Mouse (Mus musculus): ENCODE measurements around the gene Astl. TPM values are rescaled to one million over a fixed set of nuclear protein-coding genes. Genes with fewer than 3 reads are reported as not detected.
"Not testable (repeated sequence)": the region's sequence is repeated elsewhere in the genome, so short reads cannot be mapped to it uniquely, and the experiment has no call there.

The Astl gene
- total RNA-seq (2021), result not detected
- long read RNA-seq, experiment 1, result 0 reads
- long read RNA-seq, experiment 2, result 0 reads

- no peak for DNase-seq (ENCODE audit: low spot score in 2 of 2)
Measured at GRCm38 (mm10) chr2:127338416-127338815, at the start of gene Astl. Astl (plus strand) TSS chr2:127338639.

GRCm38 (mm10) chr2:127292250-127292649 lies 46.2 kb upstream of the Astl start:
- DNase-seq (ENCODE audit: low spot score in 2 of 2), result no peak

DNA sequence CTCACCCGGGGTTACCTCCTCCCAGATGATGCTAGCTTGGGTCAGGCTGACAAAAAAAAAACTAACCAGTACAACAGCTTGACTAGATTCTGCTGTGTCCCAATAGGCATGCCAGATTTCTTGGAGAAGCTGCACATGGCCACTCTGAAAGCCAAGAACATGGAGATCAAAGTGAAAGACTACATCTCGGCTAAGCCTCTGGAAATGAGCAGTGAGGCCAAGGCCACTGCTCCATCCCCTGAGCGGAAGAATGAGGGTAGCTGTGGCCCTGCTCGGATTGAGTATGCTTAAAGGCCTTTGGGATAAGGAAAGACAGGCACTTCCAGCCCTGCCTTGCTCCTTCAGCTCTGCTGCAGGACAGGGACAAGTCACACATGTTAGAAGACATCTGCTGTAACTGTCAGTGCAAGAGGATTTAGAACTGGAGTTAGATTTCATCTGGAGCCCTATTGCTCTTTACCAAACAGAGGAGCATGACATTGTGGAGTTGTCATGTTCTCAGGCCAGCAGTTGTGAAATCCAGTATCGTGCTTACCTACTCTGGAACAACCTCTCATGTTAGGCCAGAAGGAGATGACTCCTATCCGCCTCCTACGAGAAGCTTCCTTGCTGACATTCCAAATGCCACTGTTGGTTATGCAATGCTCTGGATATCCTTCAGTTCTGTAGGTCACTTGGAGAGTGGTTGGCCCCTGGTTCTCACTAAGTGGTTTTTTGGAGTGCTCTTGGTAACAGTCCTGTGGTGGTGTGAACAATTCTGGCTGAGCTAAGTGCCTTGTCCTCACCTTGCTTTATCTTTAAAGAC lies 41.2 kb upstream of the Astl start:
- peak in 1 of 2 experiments; percentile 7 for DNase-seq (ENCODE audit: low spot score in 2 of 2)

GRCm38 (mm10) chr2:127298056-127298455 lies 40.4 kb upstream of the Astl start:
- no peak for DNase-seq (ENCODE audit: low spot score in 2 of 2)

DNA sequence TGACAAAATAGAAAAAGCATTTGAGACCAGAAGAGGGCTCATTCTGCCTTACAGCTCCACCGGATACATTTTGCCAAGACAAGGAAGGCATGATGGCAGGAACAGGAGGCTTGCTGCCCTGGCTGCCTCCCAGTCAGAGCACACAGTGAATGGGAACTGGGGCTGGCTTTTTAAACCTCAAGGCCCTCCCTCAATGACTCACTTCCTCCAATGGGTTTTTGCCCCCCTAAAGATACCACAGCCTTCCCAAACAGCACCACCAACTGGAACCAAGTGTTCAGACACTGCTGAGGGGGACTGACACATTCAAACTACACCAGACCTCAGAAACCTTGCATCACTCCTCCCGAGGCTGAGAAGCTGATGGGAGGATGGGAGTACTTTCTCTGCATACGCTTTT lies 37.7 kb upstream of the Astl start:
- DNase-seq (ENCODE audit: low spot score in 2 of 2), result no peak

DNA sequence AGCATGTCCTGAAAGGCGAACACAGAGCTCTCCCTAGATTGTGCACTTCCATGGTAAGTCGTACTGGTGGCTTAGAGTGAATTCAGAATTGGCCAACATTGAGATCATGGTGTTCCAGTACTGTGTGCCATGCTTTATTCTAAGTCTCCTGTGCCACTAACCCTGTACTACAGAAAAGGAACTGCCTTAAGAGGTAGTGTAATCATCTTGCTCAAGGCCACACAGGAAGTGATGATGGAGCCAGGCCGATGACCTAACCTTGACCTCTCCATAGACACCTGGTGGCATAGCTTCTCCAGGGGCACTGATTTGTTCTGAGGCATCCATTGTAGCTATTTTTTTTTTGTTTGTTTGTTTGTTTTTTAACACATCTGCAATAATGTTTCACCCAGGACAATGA lies 36.6 kb upstream of the Astl start:
- no peak for DNase-seq (ENCODE audit: low spot score in 2 of 2)

DNA sequence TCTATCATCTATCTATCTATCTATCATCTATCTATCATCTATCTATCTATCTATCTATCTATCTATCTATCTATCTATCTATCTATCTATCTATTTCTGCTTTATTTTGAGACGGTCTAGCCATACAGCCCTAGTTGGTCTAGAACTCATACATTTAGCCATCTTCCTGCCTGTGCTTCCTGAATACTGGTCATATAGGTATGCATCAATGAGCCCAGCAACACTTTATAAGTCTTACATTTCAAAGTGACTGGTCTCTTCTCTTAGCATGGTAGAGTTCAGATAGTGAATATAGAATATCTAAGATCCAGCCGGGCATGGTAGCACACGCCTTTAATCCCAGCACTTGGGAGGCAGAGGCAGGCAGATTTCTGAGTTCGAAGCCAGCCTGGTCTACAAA lies 34.2 kb upstream of the Astl start:
- not testable (repeated sequence) for DNase-seq (ENCODE audit: low spot score in 2 of 2)

DNA sequence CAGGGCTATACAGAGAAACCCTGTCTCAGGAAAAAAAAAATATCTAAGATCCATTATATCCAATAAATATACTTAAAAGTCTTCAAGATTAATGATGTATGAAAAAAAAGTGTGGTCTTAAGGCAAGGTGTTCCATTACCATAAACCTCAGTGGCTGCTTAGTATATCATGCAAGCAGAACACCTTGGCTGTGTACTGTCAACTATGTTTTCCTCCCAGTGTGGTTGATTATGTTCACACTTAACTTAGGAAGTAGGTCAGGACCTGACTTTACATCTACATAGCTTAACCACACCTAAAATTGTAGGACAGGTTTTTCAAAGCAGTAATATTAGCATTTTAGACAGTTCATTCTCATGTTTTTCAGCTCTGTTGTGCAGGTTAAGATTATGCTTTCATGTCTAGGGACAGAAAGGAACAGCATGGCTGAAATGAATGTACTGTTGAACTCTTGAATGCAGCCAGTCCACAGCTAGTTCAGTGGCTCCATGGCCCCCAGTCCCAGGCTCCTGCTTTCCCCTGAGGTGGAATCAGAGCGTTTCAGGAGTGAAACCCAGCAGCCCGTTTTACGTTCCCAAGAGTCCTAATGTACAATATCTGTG lies 33.7 kb upstream of the Astl start:
- DNase-seq (ENCODE audit: low spot score in 2 of 2), result no peak

GRCm38 (mm10) chr2:127306123-127306522 lies 32.3 kb upstream of the Astl start:
- DNase-seq (ENCODE audit: low spot score in 2 of 2), result no peak

DNA sequence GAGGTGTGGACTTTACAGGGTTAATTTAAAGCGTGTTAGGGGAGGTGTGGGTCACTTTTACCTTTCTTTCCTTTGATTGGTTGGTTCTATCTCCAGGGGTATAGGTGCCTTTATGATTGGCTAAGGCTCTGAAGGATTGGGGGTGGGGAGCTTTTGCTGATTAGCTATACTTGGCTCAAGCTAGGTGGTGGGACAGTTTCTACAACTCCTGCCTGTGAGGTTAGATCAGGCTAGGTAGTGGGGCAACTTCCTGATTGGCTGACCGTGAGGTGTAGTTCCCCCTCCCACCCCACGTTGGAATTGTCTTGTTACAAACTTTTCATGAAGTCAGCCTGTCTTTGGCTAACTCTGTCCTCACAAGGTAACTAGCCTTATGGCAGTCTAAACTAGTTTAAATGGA lies 31.3 kb upstream of the Astl start:
- DNase-seq (ENCODE audit: low spot score in 2 of 2), result no peak

DNA sequence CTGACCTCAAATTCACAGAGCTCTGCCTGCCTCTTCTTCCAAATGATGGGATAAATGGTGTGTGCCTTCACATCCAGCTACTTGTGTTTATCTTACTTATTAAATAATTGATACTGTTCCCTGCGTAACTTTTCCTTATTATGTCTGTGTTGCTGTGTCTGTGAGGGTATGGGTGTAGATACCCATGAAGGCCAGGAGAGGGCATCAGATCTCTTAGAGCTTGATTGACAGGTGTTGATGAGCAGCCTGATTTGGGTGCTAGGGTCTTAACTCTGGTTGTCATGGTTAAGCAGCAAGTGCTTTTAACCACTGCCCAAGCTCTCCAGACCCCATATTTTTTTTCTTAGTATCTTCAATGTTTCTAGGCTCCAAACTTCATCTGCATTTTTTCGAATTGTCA lies 29.8 kb upstream of the Astl start:
- DNase-seq (ENCODE audit: low spot score in 2 of 2), result no peak

- no peak for DNase-seq (ENCODE audit: low spot score in 2 of 2)
Measured at GRCm38 (mm10) chr2:127310246-127310645, 28.2 kb upstream of the Astl start.

DNA sequence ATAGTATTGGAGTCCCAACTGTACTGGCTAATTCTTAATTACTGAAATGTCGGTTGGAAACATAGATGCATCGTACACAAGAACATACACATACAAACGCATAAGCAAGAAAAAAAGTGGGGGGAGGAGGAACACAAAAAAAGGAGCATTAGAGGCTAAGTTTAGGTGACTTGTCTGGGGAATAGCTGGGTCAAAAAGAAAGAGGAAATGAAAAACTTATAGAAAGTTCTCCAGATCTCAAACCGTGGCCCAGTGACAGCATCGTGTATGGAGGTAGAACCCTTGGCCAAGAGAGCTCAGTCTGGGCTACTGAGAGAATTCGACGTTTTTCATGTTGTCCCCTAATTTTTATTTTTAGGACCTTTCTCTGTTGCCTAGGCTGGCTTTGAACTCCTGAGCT lies 27.8 kb upstream of the Astl start:
- no peak for DNase-seq (ENCODE audit: low spot score in 2 of 2)

GRCm38 (mm10) chr2:127311193-127311592 lies 27.2 kb upstream of the Astl start:
- DNase-seq (ENCODE audit: low spot score in 2 of 2), result no peak

- no peak for DNase-seq (ENCODE audit: low spot score in 2 of 2)
Measured at GRCm38 (mm10) chr2:127312801-127313200, 25.6 kb upstream of the Astl start.

DNA sequence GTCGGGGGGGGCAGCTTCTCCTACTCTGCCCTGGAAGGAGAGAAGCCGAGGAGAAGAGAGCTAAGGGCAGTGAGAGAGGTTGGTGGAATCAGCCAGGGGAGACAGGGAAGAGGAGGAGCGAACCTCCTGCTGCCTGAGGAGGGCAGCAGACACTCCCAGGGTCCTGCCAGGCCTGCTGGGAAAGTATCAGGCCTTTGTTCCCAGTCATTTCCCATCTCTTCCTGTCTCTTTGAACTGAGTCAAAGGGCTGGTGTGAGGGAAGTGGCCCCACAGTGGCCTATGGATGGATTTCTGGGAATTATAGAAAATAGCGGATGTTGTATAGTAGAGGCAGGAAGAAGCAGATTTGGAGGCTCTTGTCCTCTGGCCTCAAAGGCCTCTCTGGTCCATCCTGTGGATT lies 24.6 kb upstream of the Astl start:
- no peak for DNase-seq (ENCODE audit: low spot score in 2 of 2)

DNA sequence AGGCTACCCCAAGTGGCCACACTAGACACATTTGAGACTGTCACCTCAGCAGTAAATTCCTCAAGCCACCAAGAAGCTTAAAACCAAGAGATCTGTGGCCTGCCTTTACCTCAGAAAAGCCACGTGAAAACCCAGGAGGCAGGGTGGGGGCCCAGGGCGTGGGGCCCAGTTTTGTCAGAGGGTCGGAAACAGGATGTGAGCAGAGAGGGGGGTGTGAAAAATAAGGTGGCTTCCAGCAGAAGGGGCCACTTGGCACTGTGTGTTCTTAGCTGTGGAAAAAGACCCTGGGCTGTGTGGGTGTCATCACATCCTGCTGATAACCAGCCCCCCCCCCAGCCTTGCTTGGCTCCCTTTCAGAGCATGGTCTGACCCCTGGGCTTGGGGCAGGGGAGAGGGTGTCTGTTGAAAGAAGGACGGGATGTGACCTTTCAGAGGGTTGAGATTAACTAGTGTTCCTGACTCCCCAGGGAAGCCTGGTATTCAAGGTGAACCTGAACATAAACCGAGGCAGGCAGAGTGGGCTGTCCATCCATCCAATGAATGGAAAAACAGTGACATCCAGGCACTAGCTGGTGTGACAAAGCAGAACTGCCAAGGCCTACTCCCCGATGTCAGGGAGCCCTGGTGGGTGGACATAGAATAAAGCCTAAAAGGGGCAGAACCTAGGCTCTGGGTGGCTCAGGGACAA lies 23.8 kb upstream of the Astl start:
- DNase-seq (ENCODE audit: low spot score in 2 of 2), result no peak

DNA sequence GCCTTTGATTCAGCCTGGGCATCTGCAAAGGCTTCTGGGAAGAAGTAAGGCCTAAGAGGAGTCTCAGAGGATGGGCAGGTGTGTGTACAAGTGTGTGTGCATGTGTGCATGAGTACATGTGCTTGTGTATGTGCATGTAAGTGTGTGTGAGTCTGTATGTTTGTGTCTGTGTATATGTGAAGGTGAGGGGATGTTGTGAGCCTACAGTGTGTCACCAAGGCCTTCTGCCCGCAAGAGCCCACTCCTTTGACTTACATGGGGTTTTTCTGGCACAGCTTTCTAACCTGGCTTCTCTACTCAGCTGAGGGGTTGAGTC lies 23.3 kb upstream of the Astl start:
- no peak for DNase-seq (ENCODE audit: low spot score in 2 of 2)

GRCm38 (mm10) chr2:127316431-127316830 lies 22.0 kb upstream of the Astl start:
- no peak for DNase-seq (ENCODE audit: low spot score in 2 of 2)

DNA sequence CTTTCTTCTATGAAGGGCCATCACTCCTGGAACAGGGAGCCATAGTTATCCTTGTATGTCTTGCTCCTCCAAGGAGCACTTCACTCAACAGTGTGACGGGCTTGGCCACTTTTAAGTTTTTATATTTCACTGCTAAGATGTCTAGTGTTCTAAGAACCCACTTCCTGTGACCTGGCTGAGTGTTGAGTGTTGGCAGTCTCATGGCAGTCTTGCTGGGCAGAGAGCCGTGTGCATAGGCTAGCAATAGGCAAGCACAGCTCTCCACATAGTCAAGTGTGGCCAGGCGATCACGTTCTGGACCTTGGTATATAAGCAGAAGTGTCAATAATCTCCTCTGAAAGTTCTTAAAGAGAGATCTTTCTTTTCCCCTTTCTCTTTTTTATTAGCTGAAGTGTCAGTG lies 20.3 kb upstream of the Astl start:
- no peak for DNase-seq (ENCODE audit: low spot score in 2 of 2)

- DNase-seq (ENCODE audit: low spot score in 2 of 2), result no peak
Measured at GRCm38 (mm10) chr2:127319071-127319470, 19.4 kb upstream of the Astl start.

DNA sequence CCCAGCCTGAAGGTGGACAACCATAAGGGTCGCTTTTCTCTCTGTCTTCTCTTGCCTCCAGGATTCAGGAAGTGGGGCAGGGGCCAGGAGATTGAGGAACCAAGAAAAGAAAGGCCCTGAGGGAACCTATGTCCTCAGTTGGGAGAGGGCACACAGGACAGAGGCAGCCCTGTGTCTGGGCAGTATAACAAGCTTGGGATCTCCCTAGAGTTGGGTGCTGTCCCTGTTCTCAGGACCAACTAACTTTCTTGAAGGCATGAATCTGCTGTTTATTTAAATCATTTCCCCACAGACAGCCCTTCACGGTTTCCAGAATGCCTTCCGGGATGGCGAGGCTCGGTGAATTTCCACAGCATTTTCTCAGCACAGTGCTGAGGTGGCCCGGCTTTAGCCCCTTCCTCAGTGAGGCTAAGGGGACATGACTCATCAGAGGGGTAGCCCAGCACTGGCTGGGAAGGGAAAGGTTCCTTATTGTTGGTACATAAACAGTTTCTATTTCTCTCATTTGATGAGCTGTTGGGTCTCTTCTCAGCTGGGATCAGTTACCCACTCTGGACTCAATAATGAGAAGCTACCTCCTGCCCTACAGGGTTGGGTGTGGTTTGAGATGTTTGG lies 15.7 kb upstream of the Astl start:
- DNase-seq (ENCODE audit: low spot score in 2 of 2), result no peak
